Mouse (Mus musculus) left cerebral cortex, adult 2 months (tissue): Measurements from ENCODE around the gene Itga2b. TPM values are rescaled to one million over a fixed set of nuclear protein-coding genes. Genes with fewer than 3 reads are reported as not detected.
A peak's percentile ranks its signal among the peaks of the same experiment; 100 is the strongest.
"Not testable (repeated sequence)": the region's sequence is repeated elsewhere in the genome, so short reads cannot be mapped to it uniquely, and the experiment has no call there.

ENCODE experiments used
- DNase-seq, 2 experiments: peaks; one replicate each; pipeline ENCODE4 v3.0.0; 2021 to 2022; ENCODE audit warnings: low spot score in 2 of 2, mixed read lengths in 1 of 2; ENCODE audit errors: extremely low spot score in 1 of 2
- H3K27ac ChIP-seq: fragments of 200-600 bp; 2 replicates; pipeline ENCODE4 v1.8.1; 2022
- H3K4me3 ChIP-seq: fragments of 200-600 bp; 2 replicates; pipeline ENCODE4 v1.8.1; 2022
- CTCF ChIP-seq: fragments of 200-600 bp; IDR thresholded peaks from 2 replicates; pipeline ENCODE4 v1.8.1; 2022; ENCODE audit warnings: antibody characterized with exemption, mild to moderate bottlenecking, moderate library complexity
- intact Hi-C: fragments of 180-260 bp; cut with DNase I; formaldehyde crosslinking; loops from one replicate; pipeline ENCODE4 v1.15.1; 2025
- total RNA-seq, 2 experiments: library from RNA; stranded (reverse); gene quantifications; 2 replicates each; pipeline ENCODE4 v1.2.3; 2021

The Itga2b gene
- total RNA-seq, 2 experiments from 2014 or later: 2.5 to 4.1 TPM

- Histone ChIP-seq H3K4me3 (no peak overlapping the region), H3K27ac (no peak overlapping the region)
- DNase-seq: no peak
- no peak for TF ChIP-seq CTCF
- intact Hi-C loops: no loop called here
Observed at GRCm38 (mm10) chr11:102418887-102419286, 51.0 kb downstream of the Itga2b start.

GRCm38 (mm10) chr11:102417160-102417559 lies 52.8 kb downstream of the Itga2b start:
- no peak for TF ChIP-seq CTCF
- intact Hi-C loops: no loop called here
- H3K4me3 ChIP-seq: no peak overlapping the region
- no peak for DNase-seq
- no peak overlapping the region for H3K27ac ChIP-seq

- Histone ChIP-seq H3K4me3 (no peak overlapping the region), H3K27ac (no peak overlapping the region)
- no peak for DNase-seq
- no peak for TF ChIP-seq CTCF
- intact Hi-C loops: no loop called here
Observed at GRCm38 (mm10) chr11:102415034-102415802, 54.7 kb downstream of the Itga2b start.

GRCm38 (mm10) chr11:102413059-102413458 lies 56.9 kb downstream of the Itga2b start:
- intact Hi-C loops: no loop called here
- Histone ChIP-seq H3K4me3 (no peak overlapping the region), H3K27ac (no peak overlapping the region)
- TF ChIP-seq CTCF: no peak
- no peak for DNase-seq

GRCm38 (mm10) chr11:102411704-102412103 lies 58.2 kb downstream of the Itga2b start:
- intact Hi-C loops: loop anchor here (1.0 to 2.0 kb wide), 3 partner anchors 19 to 115 kb away; partner anchors contain the start of genes Atxn7l3 and Grn
- Histone ChIP-seq H3K4me3 (no peak overlapping the region), H3K27ac (no peak overlapping the region)
- DNase-seq: peak; percentile 82 to 89
- TF ChIP-seq CTCF: peak; percentile 89

- H3K27ac ChIP-seq: no peak overlapping the region
- intact Hi-C loops: loop anchor here (1.0 to 2.0 kb wide), 3 partner anchors 20 to 115 kb away; partner anchors contain the start of genes Atxn7l3 and Grn
- no peak for TF ChIP-seq CTCF
Observed at GRCm38 (mm10) chr11:102411061-102411460, 58.9 kb downstream of the Itga2b start.

GRCm38 (mm10) chr11:102410345-102410744 lies 59.6 kb downstream of the Itga2b start:
- H3K4me3 ChIP-seq, H3K27ac ChIP-seq, DNase-seq: not testable (repeated sequence)
- intact Hi-C loops: loop anchor here (2.0 kb wide), 2 partner anchors 20 to 102 kb away; partner anchors contain the start of gene Grn

More at GRCm38 (mm10) chr11:102411061-102411460, 58.9 kb downstream of the Itga2b start:
- DNase-seq: no peak
- no peak overlapping the region for H3K4me3 ChIP-seq

- Histone ChIP-seq H3K27ac (no peak overlapping the region), H3K4me3 (no peak overlapping the region)
- TF ChIP-seq CTCF: no peak
- intact Hi-C loops: loop anchor here (2.0 kb wide), 3 partner anchors 17 to 101 kb away; partner anchors contain the start of genes Grn and Rundc3a
- no peak for DNase-seq
Observed at GRCm38 (mm10) chr11:102409795-102410330, 60.1 kb downstream of the Itga2b start.

- Histone ChIP-seq H3K4me3 (peak overlapping the region; percentile 38), H3K27ac (peak overlapping the region; percentile 77)
- intact Hi-C loops: loop anchor here (1.0 to 2.0 kb wide), 2 partner anchors 16 to 93 kb away; partner anchors contain the start of gene Rundc3a
- no peak for TF ChIP-seq CTCF
- DNase-seq: no peak
Observed at GRCm38 (mm10) chr11:102408888-102409794, 60.8 kb downstream of the Itga2b start.

- peak overlapping the region; percentile 93 for H3K27ac ChIP-seq
- TF ChIP-seq CTCF: no peak
- peak; percentile 94 to 95 for DNase-seq
- intact Hi-C loops: loop anchor here (1.0 to 2.0 kb wide), 2 partner anchors 16 to 92 kb away; partner anchors contain the start of gene Rundc3a
- peak overlapping the region; percentile 80 for H3K4me3 ChIP-seq
Observed at GRCm38 (mm10) chr11:102408344-102408876, 61.5 kb downstream of the Itga2b start.

GRCm38 (mm10) chr11:102407834-102408215 lies 62.1 kb downstream of the Itga2b start, which contains the start of gene Slc25a39:
Gene Slc25a39, minus strand, starts transcription at chr11:102407946.
- no peak for TF ChIP-seq CTCF
- no peak for DNase-seq
- intact Hi-C loops: loop anchor here (1.0 to 2.0 kb wide), 2 partner anchors 15 to 92 kb away; partner anchors contain the start of gene Rundc3a
- H3K27ac ChIP-seq: peak within 1 kb of the TSS; percentile 93
- peak within 1 kb of the TSS; percentile 80 for H3K4me3 ChIP-seq
